9 mouse cellular contexts compared by ENCODE assay signal in the genomic region with DNA sequence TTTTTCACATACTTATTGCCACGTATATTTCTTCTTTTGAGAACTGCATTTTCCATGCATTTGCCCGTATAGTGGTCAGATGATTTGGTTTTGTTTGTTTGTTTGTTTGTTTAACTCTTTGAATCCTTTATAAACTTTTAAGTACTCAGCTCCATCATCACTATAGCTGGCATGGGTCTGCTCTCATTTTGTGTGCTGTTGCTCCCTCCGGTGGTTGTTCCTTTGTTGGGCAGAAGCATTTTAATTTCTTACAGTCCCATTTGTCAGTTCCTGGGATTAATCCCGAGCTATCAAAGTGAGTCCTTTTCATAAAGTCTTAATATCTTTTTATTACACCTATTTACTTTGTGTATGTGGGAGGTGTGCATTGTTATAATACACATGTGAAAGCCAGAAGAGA.
A peak's percentile ranks its signal among the peaks of the same experiment; 100 is the strongest.
DNase-seq lines count a peak whose midpoint lies in the region; ATAC-seq and TF ChIP-seq lines count a peak whose summit lies in the region.
"Had no signal": no experiment of that assay in that cellular context is flagged by ENCODE, and none has a peak within 500 bp of the region (broad histone marks: within the 10 kb centered on the region; RNA-seq: fewer than 3 reads in every experiment).

No protein-coding gene starts in this region.

- H3K27ac ChIP-seq in liver, postnatal 0 days (ENCODE audit: low read depth), result no peak overlapping the region
- no peak overlapping the region for H3K27ac ChIP-seq in liver, embryonic 12.5 days
- H3K27ac ChIP-seq: embryonic facial prominence, embryonic 15.5 days had no signal

- 44% methylated on average over 4 of the region's 4 CpGs for WGBS in liver, postnatal 0 days (ENCODE audit: insufficient replicate concordance)
- 47% methylated on average over 4 of the region's 4 CpGs for WGBS in liver, embryonic 12.5 days (ENCODE audit: insufficient replicate concordance)

- ATAC-seq in liver, postnatal 0 days, result no peak
- ATAC-seq in liver, embryonic 12.5 days, result no peak

- TF ChIP-seq CTCF in liver, postnatal 0 days (IDR thresholded peaks at IDR 0.05; ENCODE audit: low read depth), result peak; percentile 50

- no peaks in the 10 kb centered on the region for H3K36me3 ChIP-seq in liver, postnatal 0 days (replicated peaks; ENCODE audit: insufficient read depth, low read length)
- no peaks in the 10 kb centered on the region for H3K36me3 ChIP-seq in liver, embryonic 12.5 days
- H3K36me3 ChIP-seq: embryonic facial prominence, embryonic 15.5 days had no signal

- H3K9ac ChIP-seq in liver, postnatal 0 days (replicated peaks), result no peak overlapping the region
- H3K9ac ChIP-seq in liver, embryonic 12.5 days, result no peak overlapping the region
- H3K9ac ChIP-seq: embryonic facial prominence, embryonic 15.5 days had no signal

- no peaks in the 10 kb centered on the region for H3K9me3 ChIP-seq in liver, postnatal 0 days (ENCODE audit: low read length)
- H3K9me3 ChIP-seq in liver, embryonic 12.5 days (replicated peaks), result no peaks in the 10 kb centered on the region
- H3K9me3 ChIP-seq: embryonic facial prominence, embryonic 15.5 days had no signal

- TF ChIP-seq EP300 in liver, postnatal 0 days (IDR thresholded peaks at IDR 0.05; ENCODE audit: low read depth), result no peak

- no peak overlapping the region for H3K4me3 ChIP-seq in liver, postnatal 0 days (ENCODE audit: low read depth, low read length)
- H3K4me3 ChIP-seq in liver, embryonic 12.5 days, result no peak overlapping the region
- H3K4me3 ChIP-seq: embryonic facial prominence, embryonic 15.5 days had no signal

- DNase-seq in adrenal gland, adult 18-20 months (ENCODE audit: low spot score in 2 of 2), result peak; percentile 9 to 22
- DNase-seq in adrenal gland, adult 8-10 months, result no peak
- DNase-seq in liver, postnatal 0 days, result peak; percentile 21
- peak; percentile 55 for DNase-seq in embryo, embryonic 10.5 days (ENCODE audit: low spot score)
- DNase-seq in left cerebral cortex, adult 18-20 months (ENCODE audit: low spot score in 2 of 2), result peak; percentile 50 to 56
- peak; percentile 28 for DNase-seq in right cerebral cortex, postnatal 4 days
- DNase-seq in natural killer cell, adult 2 months (ENCODE audit: low spot score in 2 of 2), result no peak

- no peak overlapping the region for H3K4me2 ChIP-seq in liver, postnatal 0 days (ENCODE audit: low read depth, low read length)
- no peak overlapping the region for H3K4me2 ChIP-seq in liver, embryonic 12.5 days
- H3K4me2 ChIP-seq: embryonic facial prominence, embryonic 15.5 days had no signal

- no peaks in the 10 kb centered on the region for H3K4me1 ChIP-seq in liver, postnatal 0 days (ENCODE audit: insufficient read depth)
- H3K4me1 ChIP-seq in liver, embryonic 12.5 days, result no peaks in the 10 kb centered on the region
- H3K4me1 ChIP-seq: embryonic facial prominence, embryonic 15.5 days had no signal

- no peaks in the 10 kb centered on the region for H3K27me3 ChIP-seq in liver, postnatal 0 days (ENCODE audit: insufficient read depth, low read length)
- H3K27me3 ChIP-seq in liver, embryonic 12.5 days (replicated peaks), result no peaks in the 10 kb centered on the region
- H3K27me3 ChIP-seq: embryonic facial prominence, embryonic 15.5 days had no signal

Comparison
In these comparisons a context has a peak if more than half of its experiments do, and no peak if none do; other contexts are left out.
1. DNase-seq: peak in adrenal gland, adult 18-20 months (2 of 2), liver, postnatal 0 days (single experiment), embryo, embryonic 10.5 days (single experiment), left cerebral cortex, adult 18-20 months (2 of 2) and right cerebral cortex, postnatal 4 days (single experiment); none in adrenal gland, adult 8-10 months (single experiment) and natural killer cell, adult 2 months (0 of 2).